Mouse (Mus musculus): Measurements from ENCODE around the gene Sf3b4. TPM values are rescaled to one million over a fixed set of nuclear protein-coding genes. Genes with fewer than 3 reads are reported as not detected.

The Sf3b4 gene
- polyA plus RNA-seq, 1 experiment from 2014 or later: 169 TPM

DNA sequence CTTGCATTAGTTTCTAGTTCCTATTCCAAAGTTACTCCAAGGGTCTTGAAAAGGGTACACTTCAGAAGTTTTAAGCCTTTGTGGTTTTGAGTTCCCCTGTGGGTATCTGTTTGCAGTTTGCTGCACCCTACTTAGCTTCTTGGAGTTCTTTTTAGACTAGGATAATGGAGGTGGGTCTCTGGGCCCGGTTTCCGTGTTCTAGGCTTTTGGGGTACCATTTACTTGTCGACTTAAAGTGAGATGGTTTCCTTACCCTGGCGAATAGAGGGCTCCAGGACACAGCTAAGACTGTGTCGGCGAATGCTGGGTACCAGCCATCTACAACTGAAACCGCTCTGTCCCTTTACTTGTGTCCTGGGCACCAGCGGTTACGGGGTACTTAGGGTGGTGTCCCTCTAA, 49.5 kb downstream of the Sf3b4 start:
- Histone ChIP-seq H3K36me3 (ENCODE audit: control insufficient read depth, insufficient read depth, low read length) (no peaks in the 10 kb centered on the region), H3K9me3 (replicated peaks; ENCODE audit: control insufficient read depth, low read length) (no peaks in the 10 kb centered on the region), H3K27ac (ENCODE audit: low read depth, low read length) (peak overlapping the region; percentile 97), H3K9ac (ENCODE audit: low read length) (peak overlapping the region; percentile 83), H3K4me2 (ENCODE audit: low read length) (peak overlapping the region; percentile 63), H3K4me1 (ENCODE audit: control insufficient read depth, insufficient read depth, low read length) (peaks cover 26% of the 10 kb centered on the region), H3K4me3 (ENCODE audit: low read depth, low read length) (peak overlapping the region; percentile 59), H3K27me3 (replicated peaks; ENCODE audit: control insufficient read depth, insufficient read depth, low read length) (no peaks in the 10 kb centered on the region)
- DNase-seq (ENCODE audit: low spot score) (no peak), ATAC-seq (no peak)
- 5% methylated on average over 9 of the region's 9 CpGs for WGBS

DNA sequence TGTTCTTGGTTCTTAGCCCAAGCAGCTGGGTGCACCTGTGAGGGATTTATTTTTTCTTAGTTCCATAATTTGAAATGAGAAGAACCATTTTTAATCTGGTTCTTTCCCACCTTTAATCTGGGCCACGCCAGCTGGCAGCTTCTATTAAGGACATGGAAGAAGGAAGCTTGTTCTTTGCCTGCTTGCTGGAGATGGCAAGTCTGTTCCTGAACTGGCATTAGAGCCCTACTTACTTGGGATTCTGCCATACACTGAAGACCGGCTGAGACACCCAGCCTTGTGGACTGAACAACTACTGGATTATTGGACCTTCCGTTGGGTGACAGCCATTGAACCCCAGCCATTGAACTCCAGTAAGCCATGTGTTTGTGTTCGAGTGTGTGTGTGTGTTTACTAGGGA, 50.6 kb downstream of the Sf3b4 start:
- Histone ChIP-seq H3K36me3 (ENCODE audit: control insufficient read depth, insufficient read depth, low read length) (no peaks in the 10 kb centered on the region), H3K9ac (ENCODE audit: low read length) (peak overlapping the region; percentile 17; the same call in 1 of the 2 replicates), H3K27me3 (replicated peaks; ENCODE audit: control insufficient read depth, insufficient read depth, low read length) (no peaks in the 10 kb centered on the region), H3K4me2 (ENCODE audit: low read length) (peak overlapping the region; percentile 63), H3K27ac (ENCODE audit: low read depth, low read length) (no peak overlapping the region), H3K4me1 (ENCODE audit: control insufficient read depth, insufficient read depth, low read length) (peaks cover 26% of the 10 kb centered on the region), H3K4me3 (ENCODE audit: low read depth, low read length) (no peak overlapping the region), H3K9me3 (replicated peaks; ENCODE audit: control insufficient read depth, low read length) (no peaks in the 10 kb centered on the region)
- WGBS: 84% methylated on average over 4 of the region's 4 CpGs
- DNase-seq (ENCODE audit: low spot score): no peak
- no peak for ATAC-seq

DNA sequence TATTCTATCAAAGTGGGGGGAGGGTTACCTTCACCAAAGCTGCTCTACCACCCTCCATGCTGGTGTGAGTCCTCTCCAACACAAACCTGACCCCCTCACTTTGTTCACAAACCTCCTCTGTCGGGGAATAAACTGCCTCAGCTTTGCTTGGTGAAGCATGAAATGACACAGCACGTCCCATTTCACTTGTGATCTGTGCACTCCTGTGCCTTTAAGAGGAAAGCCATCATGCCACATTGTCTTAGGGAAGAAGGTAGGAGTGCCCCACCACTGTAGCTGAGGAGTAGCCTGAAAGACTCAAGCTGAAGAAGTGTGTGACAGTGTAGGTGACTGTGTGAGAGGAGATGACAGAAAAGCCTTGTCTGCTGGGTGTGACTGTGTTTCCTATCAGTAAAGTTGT, 53.3 kb downstream of the Sf3b4 start:
- H3K4me2 ChIP-seq (ENCODE audit: low read length): no peak overlapping the region
- 2% methylated on average over 2 of the region's 2 CpGs for WGBS

More for the DNA sequence above, 53.3 kb downstream of the Sf3b4 start:
- peaks cover 26% of the 10 kb centered on the region for H3K4me1 ChIP-seq (ENCODE audit: control insufficient read depth, insufficient read depth, low read length)
- no peak for ATAC-seq
- no peak overlapping the region for H3K27ac ChIP-seq (ENCODE audit: low read depth, low read length)
- no peak for DNase-seq (ENCODE audit: low spot score)
- no peaks in the 10 kb centered on the region for H3K36me3 ChIP-seq (ENCODE audit: control insufficient read depth, insufficient read depth, low read length)
- H3K27me3 ChIP-seq (replicated peaks; ENCODE audit: control insufficient read depth, insufficient read depth, low read length): no peaks in the 10 kb centered on the region
- H3K4me3 ChIP-seq (ENCODE audit: low read depth, low read length): no peak overlapping the region
- H3K9me3 ChIP-seq (replicated peaks; ENCODE audit: control insufficient read depth, low read length): no peaks in the 10 kb centered on the region
- H3K9ac ChIP-seq (ENCODE audit: low read length): 0 out of 2 replicates have a peak overlapping the region, but pooled peaks have one; percentile 1

Small RNAs within 50 kb of the gene (microRNA-seq; reads per million reads assigned to microRNA genes)
- gene Gm44492: not detected

Other genes with a start within 250 kb of the Sf3b4 start
- gene Anp32e, start 243.1 kb upstream of the Sf3b4 start, polyA plus RNA-seq (2014; fragmentation: Nextera tagmentation; extraction: Ambion mirVana): 49.1 and 50.0 TPM in 2 replicates
- 67.4 and 75.6 TPM in 2 replicates for gene Plekho1, start 176.3 kb upstream of the Sf3b4 start, polyA plus RNA-seq (2014; fragmentation: Nextera tagmentation; extraction: Ambion mirVana)
- gene Vps45, start 113.9 kb upstream of the Sf3b4 start, polyA plus RNA-seq (2014; fragmentation: Nextera tagmentation; extraction: Ambion mirVana): 48.3 and 54.8 TPM in 2 replicates
- 4.0 and 4.4 TPM in 2 replicates for gene Otud7b, start 67.8 kb upstream of the Sf3b4 start, polyA plus RNA-seq (2014; fragmentation: Nextera tagmentation; extraction: Ambion mirVana)
- 7.0 and 7.9 TPM in 2 replicates for gene Mtmr11, start 10.3 kb upstream of the Sf3b4 start, polyA plus RNA-seq (2014; fragmentation: Nextera tagmentation; extraction: Ambion mirVana)
- 44.4 and 56.2 TPM in 2 replicates for gene Sv2a, start 8.8 kb downstream of the Sf3b4 start, polyA plus RNA-seq (2014; fragmentation: Nextera tagmentation; extraction: Ambion mirVana)
- 80.7 and 96.3 TPM in 2 replicates for gene Bola1, start 47.4 kb downstream of the Sf3b4 start, polyA plus RNA-seq (2014; fragmentation: Nextera tagmentation; extraction: Ambion mirVana)
- 1.7 TPM in 1 of 2 replicates, not detected in the other for gene Hist2h2ab, start 47.5 kb downstream of the Sf3b4 start, polyA plus RNA-seq (2014; fragmentation: Nextera tagmentation; extraction: Ambion mirVana)
- 3.4 and 7.5 TPM in 2 replicates for gene Hist2h2ac, start 48.5 kb downstream of the Sf3b4 start, polyA plus RNA-seq (2014; fragmentation: Nextera tagmentation; extraction: Ambion mirVana)
- gene Hist2h2be, start 48.8 kb downstream of the Sf3b4 start, polyA plus RNA-seq (2014; fragmentation: Nextera tagmentation; extraction: Ambion mirVana): 11.8 and 12.5 TPM in 2 replicates
- gene Hist2h3c2, start 66.8 kb downstream of the Sf3b4 start, polyA plus RNA-seq (2014; fragmentation: Nextera tagmentation; extraction: Ambion mirVana): 5.2 and 9.1 TPM in 2 replicates
- 58.1 and 74.2 TPM in 2 replicates for gene Hist2h2aa2, start 67.9 kb downstream of the Sf3b4 start, polyA plus RNA-seq (2014; fragmentation: Nextera tagmentation; extraction: Ambion mirVana)
- 23.1 and 35.7 TPM in 2 replicates for gene Hist2h2aa1, start 73.2 kb downstream of the Sf3b4 start, polyA plus RNA-seq (2014; fragmentation: Nextera tagmentation; extraction: Ambion mirVana)
- gene Hist2h3c1, start 74.4 kb downstream of the Sf3b4 start, polyA plus RNA-seq (2014; fragmentation: Nextera tagmentation; extraction: Ambion mirVana): 0.85 TPM in 1 of 2 replicates, not detected in the other
- gene Hist2h4, start 91.0 kb downstream of the Sf3b4 start, polyA plus RNA-seq (2014; fragmentation: Nextera tagmentation; extraction: Ambion mirVana): 3.8 and 8.1 TPM in 2 replicates
- 42.3 and 52.1 TPM in 2 replicates for gene Hist2h3b, start 96.3 kb downstream of the Sf3b4 start, polyA plus RNA-seq (2014; fragmentation: Nextera tagmentation; extraction: Ambion mirVana)
- 10.8 and 17.6 TPM in 2 replicates for gene Hist2h2bb, start 97.4 kb downstream of the Sf3b4 start, polyA plus RNA-seq (2014; fragmentation: Nextera tagmentation; extraction: Ambion mirVana)
- gene Fcgr1, start 121.6 kb downstream of the Sf3b4 start, polyA plus RNA-seq (2014; fragmentation: Nextera tagmentation; extraction: Ambion mirVana): 1.5 and 1.6 TPM in 2 replicates

All from forebrain, embryonic 14.5 days (tissue).